Mouse (Mus musculus): ENCODE data around the gene Qpctl. TPM values are rescaled to one million over a fixed set of nuclear protein-coding genes. Genes with fewer than 3 reads are reported as not detected.
"Not testable (repeated sequence)": the region's sequence is repeated elsewhere in the genome, so short reads cannot be mapped to it uniquely, and the experiment has no call there.

Qpctl gene
- total RNA-seq, 2 experiments from 2014 or later = 20.9 to 22.8 TPM

DNA sequence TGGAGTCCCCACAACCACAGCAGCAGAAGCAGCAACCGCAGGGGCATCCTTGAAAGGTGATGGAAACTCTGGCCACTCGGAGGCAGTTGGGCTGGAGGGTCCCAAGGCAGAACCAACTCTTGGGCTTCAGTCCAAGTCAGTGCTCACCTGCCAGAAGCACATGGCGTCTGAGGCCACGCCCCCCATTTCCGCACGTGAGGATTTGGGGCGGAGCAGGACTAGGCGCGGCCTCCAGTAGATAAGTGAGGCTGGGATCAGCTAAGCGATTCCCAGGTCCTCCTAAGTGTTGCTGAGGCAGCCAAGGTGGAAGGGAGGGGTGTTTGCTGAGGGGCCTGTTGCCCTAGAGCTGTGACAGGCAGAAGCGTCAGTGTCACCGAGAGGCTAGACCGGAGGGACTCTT is 15.9 kb upstream of the Qpctl start:
- no peak for DNase-seq (ENCODE audit: low spot score in 2 of 2)

GRCm38 (mm10) chr7:19164189-19164588 is 15.1 kb upstream of the Qpctl start:
- no peak for DNase-seq (ENCODE audit: low spot score in 2 of 2)

- no peak for DNase-seq (ENCODE audit: low spot score in 2 of 2)
These were observed 14.7 kb upstream of the Qpctl start for GRCm38 (mm10) chr7:19163752-19164151.

DNA sequence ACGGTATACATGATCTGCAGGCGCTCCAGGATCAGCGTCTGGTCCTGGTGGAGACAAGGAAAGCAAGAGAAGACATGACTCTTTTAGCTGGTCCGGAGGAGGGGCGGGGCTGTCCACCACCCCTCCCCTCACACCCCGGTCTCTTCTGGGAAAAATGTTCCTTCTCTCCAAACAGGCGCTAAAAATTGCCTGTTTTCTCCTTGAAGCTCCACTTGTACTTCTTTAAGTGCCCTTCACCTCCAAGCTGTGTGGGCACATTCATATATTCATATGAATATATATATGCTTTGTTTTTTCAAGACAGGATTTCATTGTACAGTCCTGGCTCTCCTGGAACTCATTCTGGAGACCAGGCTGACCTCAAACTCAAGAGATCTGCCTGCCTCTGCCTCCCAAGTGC is 13.8 kb upstream of the Qpctl start:
- DNase-seq (ENCODE audit: low spot score in 2 of 2) = no peak

GRCm38 (mm10) chr7:19160115-19160514 is 11.0 kb upstream of the Qpctl start:
- no peak for DNase-seq (ENCODE audit: low spot score in 2 of 2)

DNA sequence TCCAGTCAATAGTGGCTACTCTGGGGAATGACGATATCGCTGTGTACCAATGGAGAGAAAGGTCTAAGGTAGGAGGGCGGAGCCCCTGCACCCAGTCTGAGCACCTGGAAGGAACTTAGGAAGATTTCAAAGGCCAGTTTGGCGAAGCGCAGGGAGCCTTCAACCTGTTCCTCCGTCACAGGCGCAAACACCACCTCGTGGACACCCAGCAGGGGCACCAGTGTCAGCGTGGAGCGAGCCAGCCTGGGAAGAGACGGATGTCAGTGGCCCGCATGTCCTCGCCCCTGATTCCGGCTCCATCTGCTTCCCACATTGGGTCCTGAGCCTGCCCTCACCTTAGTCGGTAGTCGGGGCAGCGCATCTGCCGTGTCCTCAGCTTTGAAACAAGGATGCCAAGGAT is 10.3 kb upstream of the Qpctl start:
- no peak for DNase-seq (ENCODE audit: low spot score in 2 of 2)

- DNase-seq (ENCODE audit: low spot score in 2 of 2) = no peak
These were observed 9.5 kb upstream of the Qpctl start for GRCm38 (mm10) chr7:19158601-19159000.

DNA sequence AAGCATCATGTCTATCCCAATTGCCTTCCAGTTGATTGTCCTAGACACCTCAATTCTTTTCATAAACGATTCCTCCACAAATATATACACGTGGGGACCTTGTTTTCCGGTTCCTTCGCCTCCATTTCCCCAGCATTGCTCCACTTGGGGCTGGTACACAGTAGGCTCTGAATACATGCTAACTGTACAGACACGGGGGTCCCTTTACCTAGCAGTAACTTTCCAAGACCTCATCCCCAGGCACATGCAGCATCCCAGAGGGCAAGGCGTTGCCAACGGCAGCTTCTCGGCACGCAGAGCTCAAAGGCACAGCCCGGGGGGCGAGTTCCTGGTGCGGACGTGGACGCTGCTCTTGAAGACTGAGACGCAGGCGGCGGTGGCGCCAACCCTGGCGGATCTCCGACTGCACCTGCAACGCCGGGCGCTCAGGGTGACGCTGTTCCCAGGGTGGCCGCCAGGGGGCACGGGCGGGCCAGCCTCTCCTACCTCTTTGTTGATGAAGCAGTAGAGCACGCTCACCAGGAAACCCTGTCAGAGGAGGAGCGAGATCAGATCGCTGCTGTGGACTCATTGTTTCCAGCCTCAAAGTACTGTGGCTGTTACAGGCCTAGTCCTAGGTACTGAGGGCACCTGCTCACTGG is 8.2 kb upstream of the Qpctl start:
- peak; percentile 95 to 96 for DNase-seq (ENCODE audit: low spot score in 2 of 2)

DNA sequence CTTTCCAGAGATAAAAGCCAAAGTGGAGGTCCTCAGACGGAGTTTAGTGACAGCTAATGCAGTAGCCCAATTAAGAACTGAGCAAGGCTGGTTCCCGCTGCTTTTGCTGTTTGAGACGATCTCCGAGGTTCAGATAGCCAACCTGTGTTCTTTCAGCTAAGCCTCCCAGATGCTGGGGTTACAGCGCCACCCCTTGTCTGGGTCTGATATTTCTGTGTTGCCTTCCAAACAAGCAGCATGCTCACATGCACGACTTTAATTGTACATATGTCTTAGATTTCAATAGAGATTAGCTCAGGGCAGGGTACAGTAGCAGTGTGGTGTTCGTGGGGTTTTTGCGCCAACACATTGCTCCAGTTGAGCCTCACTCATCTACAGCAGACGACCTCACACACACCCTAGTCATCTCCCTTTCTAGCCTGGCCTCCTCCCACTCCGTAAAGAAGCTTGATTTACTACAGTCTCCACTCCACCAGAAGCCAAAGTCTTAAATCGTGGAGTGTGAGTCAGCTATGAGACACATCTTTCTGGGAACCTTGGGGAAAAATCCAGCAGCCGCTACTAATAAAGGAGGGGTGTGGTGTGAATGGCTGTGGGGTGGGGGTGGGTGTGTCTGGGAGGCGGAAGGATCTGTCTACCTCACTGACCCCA is 6.9 kb upstream of the Qpctl start:
- no peak for DNase-seq (ENCODE audit: low spot score in 2 of 2)

- DNase-seq (ENCODE audit: low spot score in 2 of 2) = no peak
These were observed 5.7 kb upstream of the Qpctl start for GRCm38 (mm10) chr7:19154796-19155195.

DNA sequence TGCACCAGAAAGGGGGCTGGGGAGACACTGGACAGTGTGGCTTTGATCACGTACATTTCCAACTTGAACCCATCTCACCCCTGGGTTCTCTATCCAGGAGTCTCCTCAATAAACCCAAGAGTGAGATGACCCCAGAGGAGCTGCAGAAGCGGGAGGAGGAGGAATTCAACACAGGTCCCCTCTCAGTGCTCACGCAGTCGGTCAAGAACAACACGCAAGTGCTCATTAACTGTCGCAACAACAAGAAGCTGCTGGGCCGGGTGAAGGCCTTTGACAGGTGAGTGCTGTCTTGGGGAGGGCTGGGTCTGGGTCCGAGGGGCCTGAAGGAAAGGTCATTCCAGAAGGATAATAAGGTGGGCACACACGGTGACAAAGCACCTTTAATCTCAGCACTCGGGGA is 2.0 kb upstream of the Qpctl start:
- DNase-seq (ENCODE audit: low spot score in 2 of 2) = not testable (repeated sequence)

DNA sequence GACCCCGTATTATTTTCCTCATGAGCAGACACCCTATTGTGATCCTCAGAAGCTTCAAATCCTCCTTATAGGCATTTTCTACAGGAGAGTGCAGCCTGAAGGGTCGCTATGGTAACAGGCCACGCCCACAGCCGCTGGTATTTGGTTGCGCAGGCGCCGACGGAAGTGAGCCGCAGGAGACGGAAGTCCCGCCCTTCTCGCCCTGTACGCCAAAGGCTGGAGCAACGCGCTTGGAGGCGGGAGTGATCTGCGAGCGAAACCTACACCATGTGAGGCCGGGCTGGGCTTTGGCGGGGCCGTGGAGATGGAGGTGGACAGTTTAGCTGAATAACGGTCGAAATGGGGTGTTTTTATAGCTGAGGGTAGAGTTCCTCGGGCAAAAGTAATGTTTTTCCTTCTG is 535 bp upstream of the Qpctl start, which contains the start of gene Snrpd2:
Gene Snrpd2, plus strand, starts transcription at position 97 of the 400 bp plus-strand sequence.
- DNase-seq (ENCODE audit: low spot score in 2 of 2) = peak; percentile 96 to 97

DNA sequence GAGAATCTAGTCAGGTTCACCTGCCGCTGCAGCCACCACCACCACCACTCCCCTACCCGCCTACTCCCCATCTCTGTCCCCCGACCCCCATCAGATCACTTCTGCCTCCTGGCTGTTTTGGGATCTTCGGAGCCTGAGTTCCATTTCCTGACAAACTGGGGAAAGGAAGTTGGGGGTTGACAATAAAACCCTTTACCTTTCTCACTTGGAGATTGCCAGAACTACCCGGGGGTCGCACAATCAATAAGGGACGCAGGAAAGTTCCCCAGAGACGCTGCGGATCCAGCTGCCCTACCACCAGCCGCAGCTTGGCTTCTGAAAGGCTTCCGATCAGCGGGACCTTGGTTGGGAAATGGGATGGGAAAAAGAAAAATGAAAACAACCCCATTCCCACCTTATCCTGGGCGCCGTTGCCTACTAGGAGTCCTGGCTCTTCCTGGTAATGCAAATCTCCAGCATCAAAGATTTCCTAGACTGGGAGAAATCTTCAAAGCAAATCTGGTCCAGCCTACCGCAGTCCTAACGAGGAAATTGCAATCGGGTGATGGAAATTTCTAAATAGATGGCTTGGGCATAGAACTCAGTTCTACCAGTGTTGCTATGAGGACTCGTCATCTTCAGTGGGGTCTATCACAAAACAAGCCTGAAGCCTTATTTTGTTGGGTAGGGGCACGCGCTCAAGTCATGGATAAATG is 764 bp downstream of the Qpctl start:
- no peak for DNase-seq (ENCODE audit: low spot score in 2 of 2)

GRCm38 (mm10) chr7:19147497-19148045 is 1.5 kb downstream of the Qpctl start:
- no peak for DNase-seq (ENCODE audit: low spot score in 2 of 2)

DNA sequence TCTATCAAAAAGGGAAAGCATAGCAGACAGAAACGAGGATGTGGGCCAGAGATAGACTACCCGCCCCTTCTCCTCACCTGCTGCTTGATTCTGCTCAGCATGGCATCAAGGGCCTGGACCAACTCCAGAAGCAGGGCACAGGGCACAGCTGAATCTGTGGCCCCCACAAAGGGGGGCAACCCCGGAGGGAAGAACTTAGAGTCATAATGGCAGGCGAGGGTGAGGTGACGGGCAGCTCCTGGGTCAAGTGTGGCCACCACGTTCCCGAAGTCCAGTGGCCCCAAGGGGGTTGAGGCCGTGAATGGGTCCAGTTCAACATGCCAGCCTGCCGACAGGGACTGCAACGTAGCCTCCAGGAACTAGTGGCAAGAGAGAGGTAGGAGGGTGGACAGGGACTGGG is 2.3 kb downstream of the Qpctl start:
- no peak for DNase-seq (ENCODE audit: low spot score in 2 of 2)

GRCm38 (mm10) chr7:19137380-19137779 is 11.7 kb downstream of the Qpctl start:
- peak; percentile 74 to 76 for DNase-seq (ENCODE audit: low spot score in 2 of 2)

- peak in 1 of 2 experiments; percentile 36 for DNase-seq (ENCODE audit: low spot score in 2 of 2)
These were observed 12.3 kb downstream of the Qpctl start for GRCm38 (mm10) chr7:19136673-19137334.

DNA sequence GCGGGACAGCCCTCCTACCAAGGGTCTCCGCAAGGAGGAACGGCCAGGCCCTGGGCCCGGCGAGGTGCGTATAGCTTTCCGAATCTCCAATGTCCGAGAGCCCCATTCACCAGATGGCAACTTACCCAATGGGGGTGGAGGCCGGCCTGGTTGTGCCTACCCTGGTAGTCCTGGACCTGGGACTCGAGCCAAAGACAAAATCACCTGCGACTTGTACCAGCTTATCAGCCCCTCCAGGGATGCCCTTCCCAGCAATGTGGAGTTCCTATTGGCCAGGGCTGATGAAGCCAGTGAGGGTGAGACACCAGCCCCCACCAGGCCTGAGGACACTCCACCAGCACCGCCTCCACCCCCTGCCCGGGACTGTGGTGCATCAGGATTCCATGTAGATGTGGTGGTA is 12.9 kb downstream of the Qpctl start:
- DNase-seq (ENCODE audit: low spot score in 2 of 2) = no peak

DNA sequence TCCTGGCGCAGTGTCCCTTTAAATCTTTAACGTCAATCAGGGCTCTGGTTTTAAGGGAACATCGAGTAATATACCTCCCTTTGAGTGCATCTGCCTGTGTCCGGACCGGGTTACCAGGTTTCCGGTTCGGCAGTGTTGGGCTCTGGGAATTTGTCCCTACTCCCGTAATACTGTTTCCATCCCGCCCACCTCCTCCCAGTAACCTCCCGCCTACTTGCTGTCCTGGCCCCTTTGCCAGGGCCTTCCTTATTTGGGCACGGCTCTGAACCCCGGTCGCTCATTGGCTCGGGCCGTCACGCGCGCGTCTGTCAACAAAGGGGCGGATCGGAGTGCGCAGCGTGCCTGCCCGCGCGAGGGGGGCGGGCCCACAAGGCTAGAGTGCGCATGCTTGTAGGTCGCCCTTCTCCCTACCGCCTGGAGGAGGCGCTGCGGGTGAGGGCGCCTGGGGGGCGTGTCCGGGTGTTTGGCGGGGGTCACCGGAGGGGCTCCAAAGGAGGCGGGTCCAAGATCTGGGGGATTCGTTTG is 17.7 kb downstream of the Qpctl start:
- DNase-seq (ENCODE audit: low spot score in 2 of 2) = peak; percentile 94 to 97

DNA sequence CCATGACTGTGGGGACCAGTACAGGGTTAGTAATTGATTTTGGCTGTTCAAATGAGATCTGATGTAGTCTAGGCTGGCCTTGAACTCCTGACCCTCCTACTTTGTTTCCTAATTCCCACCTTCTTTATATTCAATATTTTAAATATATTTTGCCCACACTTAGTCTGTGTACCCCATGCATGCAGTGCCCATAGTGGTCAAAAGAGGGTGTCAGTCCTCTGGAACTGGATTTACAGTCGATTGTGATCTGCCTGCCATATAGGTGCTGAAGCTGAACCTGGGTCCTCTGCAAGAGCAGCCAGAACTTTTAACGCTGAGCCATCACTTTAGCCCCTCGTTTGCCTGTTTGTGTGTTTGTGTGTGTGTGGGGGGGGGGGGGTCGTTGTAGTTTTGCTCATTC is 18.4 kb downstream of the Qpctl start:
- DNase-seq (ENCODE audit: low spot score in 2 of 2) = no peak

DNA sequence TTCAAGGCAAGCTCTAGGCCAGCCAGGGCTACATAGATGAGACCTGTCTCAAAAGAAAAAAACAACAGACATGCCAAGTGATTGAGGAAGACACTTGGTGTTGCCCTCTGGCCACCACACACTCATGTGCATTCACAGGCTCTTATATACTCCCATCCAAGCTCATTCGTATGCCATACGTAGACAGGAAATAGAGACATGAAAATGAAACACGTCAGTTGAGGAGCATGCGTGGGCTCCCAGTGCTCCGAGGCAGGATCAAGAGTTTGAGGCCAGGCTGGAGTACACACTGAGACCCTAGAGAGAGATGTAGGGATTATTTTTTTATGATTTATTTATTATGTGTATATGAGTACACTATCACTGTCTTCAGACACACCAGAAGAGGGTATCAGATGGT is 19.7 kb downstream of the Qpctl start:
- no peak for DNase-seq (ENCODE audit: low spot score in 2 of 2)

All from layer of hippocampus, postnatal 10 days (tissue).